Mouse (Mus musculus): Measurements from ENCODE around the gene Car14. TPM values are rescaled to one million over a fixed set of nuclear protein-coding genes. Genes with fewer than 3 reads are reported as not detected.
A peak's percentile ranks its signal among the peaks of the same experiment; 100 is the strongest.
"Not testable (repeated sequence)": the region's sequence is repeated elsewhere in the genome, so short reads cannot be mapped to it uniquely, and the experiment has no call there.

Gene Car14
- polyA plus RNA-seq, 1 experiment from 2014 or later = 22.5 TPM

GRCm38 (mm10) chr3:95928658-95929503, 24.4 kb upstream of the Car14 start, which contains the start of gene Anp32e:
Gene Anp32e (plus strand): TSS chr3:95929246.
- no peaks in the 10 kb centered on the region for H3K9me3 ChIP-seq (ENCODE audit: low read length)
- no peaks in the 10 kb centered on the region for H3K27me3 ChIP-seq (ENCODE audit: insufficient read depth, low read length)
- H3K4me1 ChIP-seq (ENCODE audit: insufficient read depth, low read length) = peaks cover 17% of the 10 kb centered on the region
- peak within 1 kb of the TSS; percentile 93 for H3K4me3 ChIP-seq (ENCODE audit: low read length)
- H3K27ac ChIP-seq (ENCODE audit: low read length) = peak within 1 kb of the TSS; percentile 88
- H3K4me2 ChIP-seq (replicated peaks; ENCODE audit: low read depth, low read length) = peak within 1 kb of the TSS; percentile 81
- peak; percentile 100 for ATAC-seq (ENCODE audit: low FRiP score, low TSS enrichment)
- H3K36me3 ChIP-seq (ENCODE audit: insufficient read depth, low read length) = peaks cover 6% of the 10 kb centered on the region
- WGBS = under 1% methylated on average over 49 of the region's 49 CpGs
- H3K9ac ChIP-seq (replicated peaks; ENCODE audit: low read length) = peak within 1 kb of the TSS; percentile 95

- no peak for ATAC-seq (ENCODE audit: low FRiP score, low TSS enrichment)
- WGBS = 50% methylated on average over 6 of the region's 6 CpGs
- Histone ChIP-seq H3K9me3 (ENCODE audit: low read length) (no peaks in the 10 kb centered on the region), H3K4me1 (ENCODE audit: insufficient read depth, low read length) (peaks cover 17% of the 10 kb centered on the region), H3K27me3 (ENCODE audit: insufficient read depth, low read length) (no peaks in the 10 kb centered on the region), H3K9ac (replicated peaks; ENCODE audit: low read length) (peak overlapping the region; percentile 82), H3K27ac (ENCODE audit: low read length) (peak overlapping the region; percentile 88), H3K4me2 (replicated peaks; ENCODE audit: low read depth, low read length) (peak overlapping the region; percentile 81), H3K4me3 (ENCODE audit: low read length) (peak overlapping the region; percentile 93), H3K36me3 (ENCODE audit: insufficient read depth, low read length) (no peaks in the 10 kb centered on the region)
Measured at GRCm38 (mm10) chr3:95928261-95928657, 23.8 kb upstream of the Car14 start.

GRCm38 (mm10) chr3:95925087-95925486, 20.6 kb upstream of the Car14 start:
- WGBS = 81% methylated on average over 5 of the region's 5 CpGs
- no peaks in the 10 kb centered on the region for H3K9me3 ChIP-seq (ENCODE audit: low read length)
- no peaks in the 10 kb centered on the region for H3K27me3 ChIP-seq (ENCODE audit: insufficient read depth, low read length)
- no peaks in the 10 kb centered on the region for H3K4me1 ChIP-seq (ENCODE audit: insufficient read depth, low read length)
- H3K4me2 ChIP-seq (replicated peaks; ENCODE audit: low read depth, low read length) = no peak overlapping the region
- H3K9ac ChIP-seq (replicated peaks; ENCODE audit: low read length) = no peak overlapping the region
- ATAC-seq (ENCODE audit: low FRiP score, low TSS enrichment) = no peak
- H3K36me3 ChIP-seq (ENCODE audit: insufficient read depth, low read length) = no peaks in the 10 kb centered on the region
- no peak overlapping the region for H3K27ac ChIP-seq (ENCODE audit: low read length)
- H3K4me3 ChIP-seq (ENCODE audit: low read length) = no peak overlapping the region

- WGBS = 84% methylated on average over 4 of the region's 4 CpGs
Measured at GRCm38 (mm10) chr3:95924185-95924584, 19.7 kb upstream of the Car14 start.

GRCm38 (mm10) chr3:95923429-95923828, 18.9 kb upstream of the Car14 start:
- not testable (repeated sequence) for ATAC-seq (ENCODE audit: low FRiP score, low TSS enrichment)

More at GRCm38 (mm10) chr3:95924185-95924584, 19.7 kb upstream of the Car14 start:
- H3K9me3 ChIP-seq (ENCODE audit: low read length) = no peaks in the 10 kb centered on the region
- no peak for ATAC-seq (ENCODE audit: low FRiP score, low TSS enrichment)
- no peaks in the 10 kb centered on the region for H3K27me3 ChIP-seq (ENCODE audit: insufficient read depth, low read length)
- H3K36me3 ChIP-seq (ENCODE audit: insufficient read depth, low read length) = no peaks in the 10 kb centered on the region
- H3K27ac ChIP-seq (ENCODE audit: low read length) = no peak overlapping the region
- no peak overlapping the region for H3K4me3 ChIP-seq (ENCODE audit: low read length)
- no peak overlapping the region for H3K4me2 ChIP-seq (replicated peaks; ENCODE audit: low read depth, low read length)
- H3K9ac ChIP-seq (replicated peaks; ENCODE audit: low read length) = no peak overlapping the region
- no peaks in the 10 kb centered on the region for H3K4me1 ChIP-seq (ENCODE audit: insufficient read depth, low read length)

GRCm38 (mm10) chr3:95920532-95920931, 16.0 kb upstream of the Car14 start:
- 58% methylated on average over 2 of the region's 2 CpGs for WGBS
- H3K36me3 ChIP-seq (ENCODE audit: insufficient read depth, low read length); H3K9me3 ChIP-seq (ENCODE audit: low read length); H3K27me3 ChIP-seq (ENCODE audit: insufficient read depth, low read length); H3K4me2 ChIP-seq (replicated peaks; ENCODE audit: low read depth, low read length); H3K27ac ChIP-seq (ENCODE audit: low read length); H3K4me1 ChIP-seq (ENCODE audit: insufficient read depth, low read length); ATAC-seq (ENCODE audit: low FRiP score, low TSS enrichment); H3K9ac ChIP-seq (replicated peaks; ENCODE audit: low read length); H3K4me3 ChIP-seq (ENCODE audit: low read length): not testable (repeated sequence)

More at GRCm38 (mm10) chr3:95923429-95923828, 18.9 kb upstream of the Car14 start:
- not testable (repeated sequence) for H3K4me3 ChIP-seq (ENCODE audit: low read length); H3K9me3 ChIP-seq (ENCODE audit: low read length); H3K4me1 ChIP-seq (ENCODE audit: insufficient read depth, low read length); H3K9ac ChIP-seq (replicated peaks; ENCODE audit: low read length); H3K27me3 ChIP-seq (ENCODE audit: insufficient read depth, low read length); H3K4me2 ChIP-seq (replicated peaks; ENCODE audit: low read depth, low read length); H3K36me3 ChIP-seq (ENCODE audit: insufficient read depth, low read length); H3K27ac ChIP-seq (ENCODE audit: low read length)
- 92% methylated on average over 7 of the region's 7 CpGs for WGBS

GRCm38 (mm10) chr3:95916760-95917159, 12.3 kb upstream of the Car14 start:
- Histone ChIP-seq H3K4me2 (replicated peaks; ENCODE audit: low read depth, low read length) (no peak overlapping the region), H3K4me1 (ENCODE audit: insufficient read depth, low read length) (no peaks in the 10 kb centered on the region), H3K36me3 (ENCODE audit: insufficient read depth, low read length) (no peaks in the 10 kb centered on the region), H3K9ac (replicated peaks; ENCODE audit: low read length) (no peak overlapping the region), H3K27ac (ENCODE audit: low read length) (no peak overlapping the region), H3K4me3 (ENCODE audit: low read length) (no peak overlapping the region), H3K9me3 (ENCODE audit: low read length) (no peaks in the 10 kb centered on the region), H3K27me3 (ENCODE audit: insufficient read depth, low read length) (no peaks in the 10 kb centered on the region)
- no peak for ATAC-seq (ENCODE audit: low FRiP score, low TSS enrichment)
- WGBS = 76% methylated on average over 7 of the region's 7 CpGs

GRCm38 (mm10) chr3:95914706-95915105, 10.2 kb upstream of the Car14 start:
- no peaks in the 10 kb centered on the region for H3K36me3 ChIP-seq (ENCODE audit: insufficient read depth, low read length)
- no peak overlapping the region for H3K9ac ChIP-seq (replicated peaks; ENCODE audit: low read length)
- no peak overlapping the region for H3K4me3 ChIP-seq (ENCODE audit: low read length)
- no peaks in the 10 kb centered on the region for H3K9me3 ChIP-seq (ENCODE audit: low read length)
- 95% methylated on average over 4 of the region's 4 CpGs for WGBS
- no peak overlapping the region for H3K27ac ChIP-seq (ENCODE audit: low read length)
- no peak overlapping the region for H3K4me2 ChIP-seq (replicated peaks; ENCODE audit: low read depth, low read length)
- ATAC-seq (ENCODE audit: low FRiP score, low TSS enrichment) = no peak
- H3K27me3 ChIP-seq (ENCODE audit: insufficient read depth, low read length) = no peaks in the 10 kb centered on the region
- H3K4me1 ChIP-seq (ENCODE audit: insufficient read depth, low read length) = no peaks in the 10 kb centered on the region

GRCm38 (mm10) chr3:95907613-95908012, 3.1 kb upstream of the Car14 start:
- WGBS = 56% methylated on average over 4 of the region's 4 CpGs
- Histone ChIP-seq H3K27me3 (ENCODE audit: insufficient read depth, low read length) (0 out of 2 replicates have a peak, but pooled peaks cover 4% of the 10 kb centered on the region), H3K9ac (replicated peaks; ENCODE audit: low read length) (no peak overlapping the region), H3K4me1 (ENCODE audit: insufficient read depth, low read length) (peaks cover 38% of the 10 kb centered on the region), H3K9me3 (ENCODE audit: low read length) (no peaks in the 10 kb centered on the region), H3K27ac (ENCODE audit: low read length) (no peak overlapping the region), H3K4me3 (ENCODE audit: low read length) (no peak overlapping the region), H3K36me3 (ENCODE audit: insufficient read depth, low read length) (no peaks in the 10 kb centered on the region), H3K4me2 (replicated peaks; ENCODE audit: low read depth, low read length) (no peak overlapping the region)
- ATAC-seq (ENCODE audit: low FRiP score, low TSS enrichment) = no peak

- H3K36me3 ChIP-seq (ENCODE audit: insufficient read depth, low read length) = no peaks in the 10 kb centered on the region
- 0 out of 2 replicates have a peak, but pooled peaks cover 4% of the 10 kb centered on the region for H3K27me3 ChIP-seq (ENCODE audit: insufficient read depth, low read length)
- no peak overlapping the region for H3K27ac ChIP-seq (ENCODE audit: low read length)
- no peak for ATAC-seq (ENCODE audit: low FRiP score, low TSS enrichment)
- WGBS = under 1% methylated on average over 12 of the region's 12 CpGs
- H3K9me3 ChIP-seq (ENCODE audit: low read length) = no peaks in the 10 kb centered on the region
- peak overlapping the region; percentile 72 for H3K4me2 ChIP-seq (replicated peaks; ENCODE audit: low read depth, low read length)
- H3K4me1 ChIP-seq (ENCODE audit: insufficient read depth, low read length) = peaks cover 46% of the 10 kb centered on the region
- H3K9ac ChIP-seq (replicated peaks; ENCODE audit: low read length) = no peak overlapping the region
- H3K4me3 ChIP-seq (ENCODE audit: low read length) = peak overlapping the region; percentile 31
Measured at GRCm38 (mm10) chr3:95906860-95907259, 2.4 kb upstream of the Car14 start.

Data from kidney, embryonic 16.5 days (tissue).